Mouse (Mus musculus): ENCODE results near the gene Vsx1.

DNA sequence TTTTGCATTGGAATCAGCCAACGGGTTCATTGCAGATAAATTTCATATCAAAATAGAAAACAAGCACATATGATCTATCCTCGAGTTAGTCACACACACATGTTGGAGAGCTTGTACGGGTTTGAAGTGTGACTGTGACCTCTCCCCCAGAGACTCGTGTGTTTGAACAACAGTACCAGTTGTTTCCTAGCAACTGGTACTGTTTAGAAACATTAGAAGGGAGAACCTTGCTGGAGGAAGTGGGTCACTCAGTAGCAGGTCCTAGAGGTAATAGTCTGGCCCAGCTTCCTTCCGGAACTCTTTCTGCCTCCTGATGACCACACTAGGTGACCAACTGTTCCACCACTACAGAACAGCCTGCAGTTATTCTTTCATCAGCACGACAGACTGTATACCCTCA is 33.9 kb downstream of the Vsx1 start:
- TF ChIP-seq MAX (IDR thresholded peaks at IDR 0.05; ENCODE audit: low read depth) (no peak), POLR2A (IDR thresholded peaks at IDR 0.05; ENCODE audit: insufficient read length, low read depth) (no peak), MYOG (IDR thresholded peaks at IDR 0.05; ENCODE audit: control insufficient read depth in 1 of 3, insufficient read depth in 1 of 3, insufficient read length in 2 of 3, low read depth in 2 of 3) (no peak), E2F4 (IDR thresholded peaks at IDR 0.05; ENCODE audit: insufficient read depth) (no peak), TCF12 (IDR thresholded peaks at IDR 0.05; ENCODE audit: insufficient read depth, poor library complexity, severe bottlenecking) (no peak), USF1 (IDR thresholded peaks at IDR 0.05; ENCODE audit: low read depth) (no peak), REST (IDR thresholded peaks at IDR 0.05; ENCODE audit: insufficient read depth, insufficient read length) (no peak), TCF3 (IDR thresholded peaks at IDR 0.05; ENCODE audit: insufficient read length, low read depth) (no peak), CEBPB (IDR thresholded peaks at IDR 0.05; ENCODE audit: insufficient read depth, poor library complexity, severe bottlenecking) (no peak), POLR2AphosphoS2 (IDR thresholded peaks at IDR 0.05; ENCODE audit: insufficient read length, low read depth) (no peak)
